Mouse (Mus musculus): Measurements from ENCODE around the gene Ptprd. TPM values are rescaled to one million over a fixed set of nuclear protein-coding genes. Genes with fewer than 3 reads are reported as not detected.

Gene Ptprd
- polyA plus RNA-seq, 1 experiment from 2014 or later = 112 TPM

- Histone ChIP-seq H3K27ac (no peak overlapping the region), H3K9ac (no peak overlapping the region), H3K36me3 (replicated peaks; ENCODE audit: control insufficient read depth, insufficient read depth) (no peaks in the 10 kb centered on the region), H3K4me2 (replicated peaks) (no peak overlapping the region), H3K4me1 (replicated peaks; ENCODE audit: control insufficient read depth, insufficient read depth, low read length) (no peaks in the 10 kb centered on the region), H3K27me3 (ENCODE audit: control insufficient read depth, insufficient read depth, low read length) (no peaks in the 10 kb centered on the region), H3K4me3 (replicated peaks; ENCODE audit: low read length) (no peak overlapping the region), H3K9me3 (ENCODE audit: control insufficient read depth, low read length) (no peaks in the 10 kb centered on the region)
- DNase-seq (ENCODE audit: low spot score) = no peak
- 82% methylated on average over 1 of the region's 1 CpGs for WGBS
- ATAC-seq (ENCODE audit: low FRiP score) = no peak
These were observed 1100.9 kb downstream of the Ptprd start for GRCm38 (mm10) chr4:77110894-77111293.

GRCm38 (mm10) chr4:77107291-77107690 lies 1104.5 kb downstream of the Ptprd start:
- no peak for DNase-seq (ENCODE audit: low spot score)

GRCm38 (mm10) chr4:77083165-77083564 lies 1128.6 kb downstream of the Ptprd start:
- H3K27ac ChIP-seq = no peak overlapping the region
- no peak for DNase-seq (ENCODE audit: low spot score)
- 52% methylated on average over 3 of the region's 3 CpGs for WGBS
- H3K4me1 ChIP-seq (replicated peaks; ENCODE audit: control insufficient read depth, insufficient read depth, low read length) = no peaks in the 10 kb centered on the region
- H3K27me3 ChIP-seq (ENCODE audit: control insufficient read depth, insufficient read depth, low read length) = no peaks in the 10 kb centered on the region
- no peaks in the 10 kb centered on the region for H3K36me3 ChIP-seq (replicated peaks; ENCODE audit: control insufficient read depth, insufficient read depth)
- no peak overlapping the region for H3K4me3 ChIP-seq (replicated peaks; ENCODE audit: low read length)
- H3K4me2 ChIP-seq (replicated peaks) = no peak overlapping the region
- ATAC-seq (ENCODE audit: low FRiP score) = no peak
- no peaks in the 10 kb centered on the region for H3K9me3 ChIP-seq (ENCODE audit: control insufficient read depth, low read length)
- no peak overlapping the region for H3K9ac ChIP-seq

More at GRCm38 (mm10) chr4:77107291-77107690, 1104.5 kb downstream of the Ptprd start:
- no peak overlapping the region for H3K4me2 ChIP-seq (replicated peaks)
- no peak overlapping the region for H3K9ac ChIP-seq
- 71% methylated on average over 2 of the region's 2 CpGs for WGBS
- no peaks in the 10 kb centered on the region for H3K27me3 ChIP-seq (ENCODE audit: control insufficient read depth, insufficient read depth, low read length)
- H3K36me3 ChIP-seq (replicated peaks; ENCODE audit: control insufficient read depth, insufficient read depth) = no peaks in the 10 kb centered on the region
- H3K4me3 ChIP-seq (replicated peaks; ENCODE audit: low read length) = no peak overlapping the region
- no peak overlapping the region for H3K27ac ChIP-seq
- no peak for ATAC-seq (ENCODE audit: low FRiP score)
- no peaks in the 10 kb centered on the region for H3K9me3 ChIP-seq (ENCODE audit: control insufficient read depth, low read length)
- no peaks in the 10 kb centered on the region for H3K4me1 ChIP-seq (replicated peaks; ENCODE audit: control insufficient read depth, insufficient read depth, low read length)

GRCm38 (mm10) chr4:77077607-77078006 lies 1134.2 kb downstream of the Ptprd start:
- no peak overlapping the region for H3K4me2 ChIP-seq (replicated peaks)
- no peak overlapping the region for H3K9ac ChIP-seq
- WGBS = 54% methylated on average over 4 of the region's 4 CpGs
- H3K9me3 ChIP-seq (ENCODE audit: control insufficient read depth, low read length) = no peaks in the 10 kb centered on the region
- no peak for DNase-seq (ENCODE audit: low spot score)
- no peak for ATAC-seq (ENCODE audit: low FRiP score)
- no peak overlapping the region for H3K27ac ChIP-seq
- H3K36me3 ChIP-seq (replicated peaks; ENCODE audit: control insufficient read depth, insufficient read depth) = no peaks in the 10 kb centered on the region
- no peaks in the 10 kb centered on the region for H3K27me3 ChIP-seq (ENCODE audit: control insufficient read depth, insufficient read depth, low read length)
- H3K4me1 ChIP-seq (replicated peaks; ENCODE audit: control insufficient read depth, insufficient read depth, low read length) = no peaks in the 10 kb centered on the region
- no peak overlapping the region for H3K4me3 ChIP-seq (replicated peaks; ENCODE audit: low read length)

- H3K27me3 ChIP-seq (ENCODE audit: control insufficient read depth, insufficient read depth, low read length) = no peaks in the 10 kb centered on the region
- no peak overlapping the region for H3K9ac ChIP-seq
- 68% methylated on average over 6 of the region's 6 CpGs for WGBS
- no peaks in the 10 kb centered on the region for H3K36me3 ChIP-seq (replicated peaks; ENCODE audit: control insufficient read depth, insufficient read depth)
- H3K4me2 ChIP-seq (replicated peaks) = no peak overlapping the region
- no peak for DNase-seq (ENCODE audit: low spot score)
- no peak for ATAC-seq (ENCODE audit: low FRiP score)
- H3K4me1 ChIP-seq (replicated peaks; ENCODE audit: control insufficient read depth, insufficient read depth, low read length) = no peaks in the 10 kb centered on the region
- H3K9me3 ChIP-seq (ENCODE audit: control insufficient read depth, low read length) = no peaks in the 10 kb centered on the region
- H3K27ac ChIP-seq = peak overlapping the region; percentile 33; the same call in 1 of the 2 replicates
- H3K4me3 ChIP-seq (replicated peaks; ENCODE audit: low read length) = no peak overlapping the region
These were observed 1161.1 kb downstream of the Ptprd start for GRCm38 (mm10) chr4:77050536-77051207.

- H3K9ac ChIP-seq = no peak overlapping the region
- H3K36me3 ChIP-seq (replicated peaks; ENCODE audit: control insufficient read depth, insufficient read depth) = no peaks in the 10 kb centered on the region
- H3K4me3 ChIP-seq (replicated peaks; ENCODE audit: low read length) = no peak overlapping the region
- no peaks in the 10 kb centered on the region for H3K27me3 ChIP-seq (ENCODE audit: control insufficient read depth, insufficient read depth, low read length)
- 97% methylated on average over 1 of the region's 1 CpGs for WGBS
- no peak for DNase-seq (ENCODE audit: low spot score)
- no peak overlapping the region for H3K4me2 ChIP-seq (replicated peaks)
- no peaks in the 10 kb centered on the region for H3K9me3 ChIP-seq (ENCODE audit: control insufficient read depth, low read length)
- H3K4me1 ChIP-seq (replicated peaks; ENCODE audit: control insufficient read depth, insufficient read depth, low read length) = no peaks in the 10 kb centered on the region
- H3K27ac ChIP-seq = no peak overlapping the region
- ATAC-seq (ENCODE audit: low FRiP score) = no peak
These were observed 1207.3 kb downstream of the Ptprd start for GRCm38 (mm10) chr4:77004483-77004882.

- H3K4me2 ChIP-seq (replicated peaks) = no peak overlapping the region
- H3K9ac ChIP-seq = no peak overlapping the region
- H3K4me1 ChIP-seq (replicated peaks; ENCODE audit: control insufficient read depth, insufficient read depth, low read length) = no peaks in the 10 kb centered on the region
- ATAC-seq (ENCODE audit: low FRiP score) = no peak
- 93% methylated on average over 4 of the region's 4 CpGs for WGBS
- H3K27me3 ChIP-seq (ENCODE audit: control insufficient read depth, insufficient read depth, low read length) = no peaks in the 10 kb centered on the region
- DNase-seq (ENCODE audit: low spot score) = no peak
- H3K27ac ChIP-seq = no peak overlapping the region
- no peak overlapping the region for H3K4me3 ChIP-seq (replicated peaks; ENCODE audit: low read length)
- H3K36me3 ChIP-seq (replicated peaks; ENCODE audit: control insufficient read depth, insufficient read depth) = no peaks in the 10 kb centered on the region
- H3K9me3 ChIP-seq (ENCODE audit: control insufficient read depth, low read length) = no peaks in the 10 kb centered on the region
These were observed 1215.6 kb downstream of the Ptprd start for GRCm38 (mm10) chr4:76996172-76996571.

GRCm38 (mm10) chr4:76989961-76990360 lies 1221.8 kb downstream of the Ptprd start:
- no peak for ATAC-seq (ENCODE audit: low FRiP score)
- Histone ChIP-seq H3K9me3 (ENCODE audit: control insufficient read depth, low read length) (no peaks in the 10 kb centered on the region), H3K4me2 (replicated peaks) (no peak overlapping the region), H3K4me1 (replicated peaks; ENCODE audit: control insufficient read depth, insufficient read depth, low read length) (no peaks in the 10 kb centered on the region), H3K27ac (no peak overlapping the region), H3K9ac (no peak overlapping the region), H3K36me3 (replicated peaks; ENCODE audit: control insufficient read depth, insufficient read depth) (no peaks in the 10 kb centered on the region), H3K4me3 (replicated peaks; ENCODE audit: low read length) (no peak overlapping the region), H3K27me3 (ENCODE audit: control insufficient read depth, insufficient read depth, low read length) (no peaks in the 10 kb centered on the region)
- DNase-seq (ENCODE audit: low spot score) = no peak
- WGBS = 91% methylated on average over 1 of the region's 1 CpGs

- H3K4me3 ChIP-seq (replicated peaks; ENCODE audit: low read length) = no peak overlapping the region
- no peak overlapping the region for H3K27ac ChIP-seq
- ATAC-seq (ENCODE audit: low FRiP score) (no peak), DNase-seq (ENCODE audit: low spot score) (no peak)
- no peaks in the 10 kb centered on the region for H3K27me3 ChIP-seq (ENCODE audit: control insufficient read depth, insufficient read depth, low read length)
- no peaks in the 10 kb centered on the region for H3K36me3 ChIP-seq (replicated peaks; ENCODE audit: control insufficient read depth, insufficient read depth)
- H3K4me1 ChIP-seq (replicated peaks; ENCODE audit: control insufficient read depth, insufficient read depth, low read length) = no peaks in the 10 kb centered on the region
- 89% methylated on average over 3 of the region's 3 CpGs for WGBS
- no peak overlapping the region for H3K4me2 ChIP-seq (replicated peaks)
- no peaks in the 10 kb centered on the region for H3K9me3 ChIP-seq (ENCODE audit: control insufficient read depth, low read length)
- no peak overlapping the region for H3K9ac ChIP-seq
These were observed 1234.5 kb downstream of the Ptprd start for GRCm38 (mm10) chr4:76977056-76977809.

Data from hindbrain, embryonic 14.5 days (tissue).